Mouse (Mus musculus) embryonic fibroblast, embryonic 13.5 days (primary cell): Measurements from ENCODE around the gene Furin.

Experiments used
- CTCF ChIP-seq: IDR thresholded peaks from 2 replicates; pipeline ENCODE4 v1.5.1; 2011; ENCODE audit warnings: mild to moderate bottlenecking, control low read depth, low read length, moderate library complexity, borderline replicate concordance; ENCODE audit not compliant: insufficient read depth
- POLR2A ChIP-seq: IDR thresholded peaks from 2 replicates; pipeline ENCODE4 v1.6.1; 2011; ENCODE audit warnings: low read depth, mild to moderate bottlenecking, control low read depth, low read length, moderate library complexity

GRCm38 (mm10) chr7:80426363-80426762 is 21.1 kb upstream of the Furin start:
- TF ChIP-seq CTCF, result no peak
- no peak for TF ChIP-seq POLR2A
